Mouse (Mus musculus) limb, embryonic 14.5 days (tissue): ENCODE measurements at regions not wholly inside any gene's neighbourhood (a gene's known extent, or its start where the extent isn't known, plus 50 kb on each side); places are given as distances from the start of the nearest gene placed in this dataset.

Source experiments
- ATAC-seq: fragments of 200-750 bp; cut with Nextera tagmentation; 2 replicates; pipeline ENCODE4 v1.8.0; 2017; ENCODE audit warnings: low read depth, moderate number of reproducible peaks, moderate TSS enrichment; ENCODE audit not compliant: low FRiP score
- DNase-seq: peaks from one replicate; pipeline ENCODE4 v3.0.0-alpha.2; 2015; ENCODE audit warnings: low spot score
- H3K27ac ChIP-seq: fragments of 300-500 bp; sonication (generic); replicated peaks from 2 replicates; pipeline ENCODE4 v1.5.1; 2014; ENCODE audit warnings: low read depth, mild to moderate bottlenecking, low read length, moderate library complexity, mixed read lengths
- H3K27me3 ChIP-seq: fragments of 300-500 bp; sonication (generic); 2 replicates; pipeline ENCODE4 v1.6.1; 2014; ENCODE audit warnings: low read length, mixed read lengths; ENCODE audit not compliant: control insufficient read depth, insufficient read depth
- H3K36me3 ChIP-seq: fragments of 300-500 bp; sonication (generic); 2 replicates; pipeline ENCODE4 v1.6.1; 2014; ENCODE audit warnings: mild to moderate bottlenecking, low read length, moderate library complexity, mixed read lengths; ENCODE audit not compliant: control insufficient read depth, insufficient read depth
- H3K4me1 ChIP-seq: fragments of 300-500 bp; sonication (generic); 2 replicates; pipeline ENCODE4 v1.6.1; 2014; ENCODE audit warnings: antibody characterized with exemption, low read length, mixed read lengths; ENCODE audit not compliant: control insufficient read depth, insufficient read depth
- H3K4me2 ChIP-seq: fragments of 300-500 bp; sonication (generic); replicated peaks from 2 replicates; pipeline ENCODE4 v1.6.1; 2014; ENCODE audit warnings: low read depth, mild to moderate bottlenecking, low read length, moderate library complexity; ENCODE audit not compliant: severe bottlenecking
- H3K4me3 ChIP-seq: fragments of 300-500 bp; sonication (generic); replicated peaks from 2 replicates; pipeline ENCODE4 v1.5.1; 2014; ENCODE audit warnings: low read length
- H3K9ac ChIP-seq: fragments of 300-500 bp; sonication (generic); 2 replicates; pipeline ENCODE4 v1.6.1; 2014; ENCODE audit warnings: mild to moderate bottlenecking, low read depth, low read length, moderate library complexity; ENCODE audit not compliant: severe bottlenecking
- H3K9me3 ChIP-seq: fragments of 300-500 bp; sonication (generic); 2 replicates; pipeline ENCODE4 v1.6.1; 2016; ENCODE audit warnings: low read length; ENCODE audit not compliant: control insufficient read depth
- POLR2A ChIP-seq: fragments of 200-500 bp; IDR thresholded peaks from 2 replicates; pipeline ENCODE4 v1.8.0; 2012; ENCODE audit warnings: inconsistent platforms, mild to moderate bottlenecking, moderate library complexity, borderline replicate concordance; ENCODE audit not compliant: insufficient read depth, insufficient read length; ENCODE audit errors: extremely low read depth
- WGBS: fragments of 180-500 bp; shearing (Covaris S2); extraction: QIAGEN DNeasy Blood & Tissue Kit; methylation state at CpG from one replicate; pipeline ENCODE4 v1.1.7; 2014; 5-methylcytosine and 5-hydroxymethylcytosine counted together

GRCm38 (mm10) chr2:124930719-124931118 is 137.2 kb upstream of the Slc24a5 start:
- WGBS: 79% methylated on average over 7 of the region's 7 CpGs
- H3K9ac ChIP-seq: no peak overlapping the region
- no peak for ATAC-seq

GRCm38 (mm10) chr2:124932566-124932965 is 135.4 kb upstream of the Slc24a5 start:
- Histone ChIP-seq H3K4me1 (no peaks in the 10 kb centered on the region), H3K27me3 (no peaks in the 10 kb centered on the region), H3K36me3 (no peaks in the 10 kb centered on the region), H3K4me3 (no peak overlapping the region), H3K27ac (no peak overlapping the region), H3K9me3 (no peaks in the 10 kb centered on the region), H3K9ac (no peak overlapping the region), H3K4me2 (no peak overlapping the region)
- DNase-seq (no peak), ATAC-seq (no peak)
- no peak for TF ChIP-seq POLR2A
- 18% methylated on average over 6 of the region's 6 CpGs for WGBS

More at GRCm38 (mm10) chr2:124930719-124931118, 137.2 kb upstream of the Slc24a5 start:
- H3K27me3 ChIP-seq: no peaks in the 10 kb centered on the region
- H3K4me2 ChIP-seq: no peak overlapping the region
- H3K27ac ChIP-seq: no peak overlapping the region
- no peak for TF ChIP-seq POLR2A
- DNase-seq: no peak
- H3K4me3 ChIP-seq: no peak overlapping the region
- no peaks in the 10 kb centered on the region for H3K36me3 ChIP-seq
- no peaks in the 10 kb centered on the region for H3K9me3 ChIP-seq
- no peaks in the 10 kb centered on the region for H3K4me1 ChIP-seq

GRCm38 (mm10) chr2:124933876-124934275 is 134.0 kb upstream of the Slc24a5 start:
- 84% methylated on average over 1 of the region's 1 CpGs for WGBS
- Histone ChIP-seq H3K27me3 (no peaks in the 10 kb centered on the region), H3K9ac (no peak overlapping the region), H3K36me3 (no peaks in the 10 kb centered on the region), H3K27ac (no peak overlapping the region), H3K4me1 (no peaks in the 10 kb centered on the region), H3K4me2 (no peak overlapping the region), H3K4me3 (no peak overlapping the region), H3K9me3 (no peaks in the 10 kb centered on the region)
- no peak for ATAC-seq
- no peak for TF ChIP-seq POLR2A
- no peak for DNase-seq

- Histone ChIP-seq H3K4me2 (no peak overlapping the region), H3K4me1 (no peaks in the 10 kb centered on the region), H3K9me3 (no peaks in the 10 kb centered on the region), H3K27me3 (no peaks in the 10 kb centered on the region), H3K27ac (no peak overlapping the region), H3K4me3 (no peak overlapping the region), H3K9ac (no peak overlapping the region), H3K36me3 (no peaks in the 10 kb centered on the region)
- no peak for TF ChIP-seq POLR2A
- WGBS: 44% methylated on average over 2 of the region's 2 CpGs
- no peak for ATAC-seq
- no peak for DNase-seq
Measured at GRCm38 (mm10) chr2:124948263-124948781, 119.6 kb upstream of the Slc24a5 start.

GRCm38 (mm10) chr2:124948812-124949211 is 119.1 kb upstream of the Slc24a5 start:
- Histone ChIP-seq H3K4me3 (no peak overlapping the region), H3K9me3 (no peaks in the 10 kb centered on the region), H3K27ac (no peak overlapping the region), H3K9ac (no peak overlapping the region), H3K36me3 (no peaks in the 10 kb centered on the region), H3K27me3 (no peaks in the 10 kb centered on the region), H3K4me2 (no peak overlapping the region), H3K4me1 (no peaks in the 10 kb centered on the region)
- WGBS: 34% methylated on average over 9 of the region's 9 CpGs
- no peak for ATAC-seq
- no peak for DNase-seq
- no peak for TF ChIP-seq POLR2A

- 49% methylated on average over 4 of the region's 4 CpGs for WGBS
- TF ChIP-seq POLR2A: no peak
- Histone ChIP-seq H3K9ac (no peak overlapping the region), H3K27me3 (no peaks in the 10 kb centered on the region), H3K27ac (no peak overlapping the region), H3K9me3 (no peaks in the 10 kb centered on the region), H3K4me1 (no peaks in the 10 kb centered on the region), H3K4me2 (no peak overlapping the region), H3K4me3 (no peak overlapping the region), H3K36me3 (no peaks in the 10 kb centered on the region)
- ATAC-seq (no peak), DNase-seq (no peak)
Measured at GRCm38 (mm10) chr2:124952212-124952611, 115.7 kb upstream of the Slc24a5 start.
